Mouse (Mus musculus) kidney, adult 11 months (tissue): Measurements from ENCODE around the gene Nagk.
"Not testable (repeated sequence)": the region's sequence is repeated elsewhere in the genome, so short reads cannot be mapped to it uniquely, and the experiment has no call there.

Experiments used
- DNase-seq: peaks from one replicate; pipeline ENCODE4 v3.0.0; 2022

The Nagk gene

DNA sequence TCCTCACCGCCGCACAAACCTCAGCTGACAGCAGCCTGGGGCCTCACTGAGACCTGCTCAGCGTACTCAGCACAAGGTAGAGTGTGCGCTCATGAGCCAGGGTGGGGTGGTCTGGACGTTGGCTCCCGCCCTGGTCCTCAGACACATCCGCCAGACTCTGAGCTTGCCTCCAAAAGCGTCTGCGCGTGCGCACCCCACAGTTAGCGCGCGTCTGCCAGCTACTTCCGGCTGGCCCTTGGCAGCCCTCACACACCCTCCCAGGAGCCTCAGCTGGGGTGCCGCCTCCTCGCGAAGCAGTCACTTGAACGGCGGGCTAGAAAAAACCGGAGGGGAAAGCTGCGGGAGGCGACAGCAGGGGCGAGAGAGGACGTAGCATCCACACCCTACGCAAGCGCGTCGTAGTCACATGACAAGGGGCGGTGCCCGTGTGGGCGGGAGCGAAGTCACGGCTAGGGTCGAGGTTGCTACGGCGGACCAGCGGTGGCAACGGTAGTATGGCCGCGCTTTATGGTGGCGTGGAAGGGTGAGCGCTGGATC, at the start of gene Nagk:
Gene Nagk (plus strand): TSS at position 223 of the 537 bp plus-strand sequence.
- peak; percentile 96 for DNase-seq

DNA sequence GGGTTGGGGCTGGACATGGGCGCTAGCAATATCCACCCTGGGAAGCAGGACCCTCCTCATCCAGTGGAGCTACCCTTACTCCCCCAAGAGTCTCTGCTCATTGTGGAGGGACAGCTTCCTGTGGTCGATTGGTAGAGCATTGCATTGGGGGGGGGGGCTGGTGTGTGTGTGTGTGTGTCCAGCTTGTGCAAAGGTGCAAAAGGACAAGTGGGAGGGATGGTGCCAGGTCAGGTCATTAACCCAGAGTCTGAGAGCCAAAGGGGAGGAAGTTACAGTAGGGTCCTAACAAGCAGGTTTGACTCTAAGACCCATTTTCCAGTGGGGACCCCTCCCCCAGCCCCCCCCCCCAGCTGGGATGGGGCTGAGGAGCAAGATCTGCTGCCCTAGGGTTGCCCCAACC, 49.3 kb upstream of the Nagk start:
- DNase-seq, result no peak

DNA sequence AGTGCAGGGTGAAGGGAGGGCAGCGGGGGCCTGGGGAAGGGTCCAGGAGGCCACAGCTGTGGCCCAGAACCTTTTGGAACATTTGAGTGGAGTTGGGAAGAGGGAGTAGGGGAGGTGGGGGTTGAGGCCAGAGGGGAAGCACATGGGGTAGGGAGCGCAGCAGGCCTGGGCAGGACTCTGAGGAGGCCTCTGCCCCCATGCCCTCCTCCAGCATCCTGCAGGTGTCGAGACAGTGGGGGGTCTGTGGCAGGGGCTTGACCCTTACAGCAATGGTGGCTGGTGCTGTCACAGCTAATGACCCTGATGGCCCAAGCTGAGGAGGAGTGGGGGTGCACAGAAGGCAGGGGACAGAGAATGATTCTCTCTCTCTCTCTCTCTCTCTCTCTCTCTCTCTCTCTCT, 45.5 kb upstream of the Nagk start:
- DNase-seq, result no peak

DNA sequence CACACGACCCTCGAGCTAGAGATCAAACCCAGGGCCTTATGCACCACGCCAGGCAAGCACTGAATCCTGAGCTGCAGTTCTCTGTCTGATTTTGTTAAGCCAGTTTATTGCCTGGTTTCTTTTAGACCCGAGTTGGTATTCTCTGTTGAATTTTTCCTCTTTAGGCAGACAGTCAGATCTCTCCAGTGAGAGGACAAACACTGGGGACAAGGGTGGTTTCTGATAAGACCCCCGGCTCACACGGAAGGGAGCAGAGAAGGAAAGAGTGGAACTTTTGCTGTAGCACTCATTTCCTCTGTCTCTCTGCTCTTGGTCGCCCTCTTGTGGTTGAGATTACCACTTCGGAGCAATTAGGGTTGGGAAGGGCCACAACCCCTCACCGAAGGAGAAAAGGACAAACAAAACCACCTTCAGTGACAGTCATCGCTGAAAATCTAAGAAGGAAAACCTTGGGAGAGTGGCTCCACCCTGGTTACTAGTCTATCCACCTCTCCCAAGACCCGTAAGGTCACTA, 44.6 kb upstream of the Nagk start:
- DNase-seq, result no peak

DNA sequence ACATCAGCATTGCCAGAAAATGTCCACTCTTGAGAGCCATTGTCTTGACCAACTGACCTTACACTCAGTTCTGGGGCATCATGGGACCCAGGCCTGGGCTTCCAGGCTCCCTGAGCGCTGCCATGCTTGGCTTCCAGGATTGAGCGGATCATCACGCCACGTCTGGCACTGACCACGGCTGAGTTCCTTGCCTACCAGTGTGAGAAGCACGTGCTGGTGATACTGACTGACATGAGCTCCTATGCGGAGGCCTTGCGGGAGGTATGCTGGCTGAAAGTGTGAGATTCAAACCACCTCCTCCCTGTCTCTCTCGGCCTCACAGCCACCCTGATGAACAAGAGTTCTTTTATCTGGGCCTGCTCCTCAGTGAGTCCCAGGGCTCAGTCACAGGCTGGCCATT, 38.7 kb upstream of the Nagk start:
- no peak for DNase-seq

DNA sequence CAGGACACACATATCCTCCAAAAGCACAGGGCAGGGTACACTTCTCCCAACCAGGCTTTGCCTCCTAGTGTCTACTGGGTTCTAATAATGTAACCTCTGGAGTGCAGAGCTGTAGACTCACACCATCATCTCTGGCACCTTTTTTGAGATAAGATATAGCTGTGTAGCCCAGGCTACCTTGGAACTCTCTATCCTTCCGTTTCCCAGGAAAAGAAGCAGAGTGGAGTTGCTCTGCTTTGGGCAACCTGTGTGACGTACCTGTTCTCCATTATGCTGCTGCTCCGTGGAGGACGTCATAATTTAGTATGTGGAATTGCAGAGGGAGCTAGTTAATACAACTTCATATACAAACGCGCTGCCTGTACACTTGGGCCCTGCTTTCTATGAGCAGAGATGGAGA, 32.4 kb upstream of the Nagk start, which contains the start of gene Ankrd53:
Gene Ankrd53 (plus strand): TSS at position 301 of the 400 bp plus-strand sequence.
- DNase-seq, result no peak

DNA sequence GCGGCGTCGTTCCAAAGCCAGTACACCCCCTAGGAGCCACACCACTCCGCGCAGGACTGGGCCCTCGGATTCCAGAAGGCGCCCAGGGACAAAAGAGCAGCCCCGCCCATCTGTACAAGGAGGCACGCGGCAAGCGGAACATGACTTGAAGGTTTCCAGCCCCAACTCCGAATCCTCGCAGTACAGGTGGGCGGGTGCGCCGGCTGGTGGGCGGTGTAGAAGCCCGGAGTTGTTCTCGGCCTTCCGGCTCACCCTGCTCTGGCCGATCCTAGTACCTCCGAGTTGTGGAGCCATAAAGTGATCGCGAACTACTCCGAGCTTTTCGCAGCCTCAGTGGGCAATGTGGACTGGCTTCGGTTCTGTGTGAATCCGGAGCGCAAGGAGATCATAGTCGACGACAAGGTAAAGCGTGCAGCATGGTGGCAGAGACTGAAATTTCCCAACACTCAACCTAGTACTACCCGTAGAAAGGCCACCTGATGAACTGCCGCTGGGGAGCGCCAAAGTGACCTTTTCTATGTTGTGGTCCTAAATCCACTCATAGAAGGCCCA, 31.8 kb upstream of the Nagk start:
- DNase-seq, result peak; percentile 42

DNA sequence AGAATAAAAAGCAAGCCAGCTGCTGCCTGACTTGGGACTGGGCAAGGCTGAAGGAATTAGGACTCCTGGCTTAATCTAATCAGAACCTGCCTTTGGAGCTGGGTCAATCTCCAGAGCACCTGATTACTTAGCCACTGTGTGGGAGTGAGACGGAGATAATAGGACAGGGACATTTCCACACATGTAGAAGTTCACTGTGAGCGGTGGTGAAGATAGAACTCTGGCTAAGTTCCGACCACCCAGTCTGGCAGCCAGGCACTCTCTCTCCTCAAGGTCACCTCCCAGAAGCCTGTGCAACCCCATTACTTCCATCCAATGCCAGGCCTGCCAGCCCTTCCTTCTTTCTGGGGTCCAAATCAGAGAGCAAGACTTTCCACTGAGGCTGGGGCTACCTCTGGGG, 27.8 kb upstream of the Nagk start:
- no peak for DNase-seq

DNA sequence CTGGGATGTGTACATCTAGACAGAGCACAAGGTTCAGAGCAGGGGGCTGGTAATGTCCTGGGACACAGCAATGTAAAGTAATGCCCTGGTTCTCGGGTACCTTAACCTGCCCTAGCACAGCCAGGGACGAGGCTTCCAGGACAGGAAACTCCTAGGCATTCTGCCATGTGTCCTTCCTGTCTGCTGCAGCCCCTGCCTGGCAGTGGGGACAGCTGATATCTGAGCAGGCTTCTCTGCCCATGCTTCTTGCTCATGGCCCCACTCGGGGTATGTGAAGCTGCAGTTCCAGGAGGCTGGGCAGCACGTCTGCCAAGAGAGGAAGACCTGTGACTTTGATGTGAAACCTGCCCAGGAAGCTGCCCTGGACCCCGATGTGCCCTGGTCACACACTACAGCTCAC, 26.3 kb upstream of the Nagk start:
- no peak for DNase-seq

DNA sequence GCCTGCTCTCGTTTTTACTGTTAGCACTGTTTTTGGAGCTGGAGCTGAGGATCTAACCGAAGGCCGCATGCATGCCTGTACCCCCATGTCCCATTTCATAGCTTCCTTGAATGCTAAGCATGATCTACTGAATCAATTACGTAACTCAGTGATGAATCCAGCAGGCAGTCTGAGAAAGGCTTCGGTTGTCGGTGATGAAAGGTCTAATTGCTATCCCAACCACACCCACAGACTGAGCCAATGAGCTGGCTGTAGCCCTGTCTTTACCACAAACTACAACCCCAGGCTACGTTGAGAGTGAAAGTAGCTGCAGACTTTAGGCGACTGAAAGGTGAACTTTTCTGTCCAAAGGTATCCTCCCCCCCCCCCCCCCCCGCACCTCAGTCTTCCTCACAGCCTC, 20.7 kb upstream of the Nagk start:
- DNase-seq, result no peak

DNA sequence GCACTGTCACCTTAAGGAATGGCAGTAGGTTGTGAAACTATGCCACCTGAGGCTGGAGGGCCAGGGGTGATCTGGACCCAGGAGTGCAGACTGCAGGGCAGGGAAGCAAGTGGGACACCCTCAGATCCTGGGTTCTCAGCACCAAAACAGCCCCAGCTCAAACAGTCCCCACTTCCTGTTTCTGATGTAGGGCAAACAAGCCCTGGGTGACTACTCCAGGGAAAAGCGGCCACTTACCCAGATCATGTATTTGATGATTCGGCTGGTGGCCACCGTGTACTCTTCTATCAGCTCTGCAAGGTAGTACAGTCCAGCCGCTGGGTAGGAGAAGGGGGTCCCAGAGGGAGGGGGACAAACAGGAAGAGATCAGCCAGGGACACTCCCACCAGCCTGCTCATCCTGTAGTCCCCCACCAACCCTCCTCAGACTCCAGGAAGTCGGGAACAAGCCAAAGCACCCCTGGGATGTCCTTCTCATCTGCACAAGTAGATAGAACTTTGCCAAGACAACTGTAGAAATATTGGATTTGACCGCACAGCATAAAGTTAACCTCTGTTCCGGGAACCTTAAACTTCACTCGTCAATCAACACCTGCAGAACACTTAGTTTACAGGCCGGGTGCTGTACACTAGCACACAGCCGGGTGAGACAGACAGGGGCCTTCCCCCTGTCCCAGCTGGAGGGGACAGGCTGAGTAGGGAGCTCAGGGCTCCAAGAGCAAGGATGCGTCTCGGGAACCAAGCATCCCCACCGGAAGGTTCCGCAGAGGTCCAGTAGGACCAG, 19.8 kb upstream of the Nagk start:
- no peak for DNase-seq

DNA sequence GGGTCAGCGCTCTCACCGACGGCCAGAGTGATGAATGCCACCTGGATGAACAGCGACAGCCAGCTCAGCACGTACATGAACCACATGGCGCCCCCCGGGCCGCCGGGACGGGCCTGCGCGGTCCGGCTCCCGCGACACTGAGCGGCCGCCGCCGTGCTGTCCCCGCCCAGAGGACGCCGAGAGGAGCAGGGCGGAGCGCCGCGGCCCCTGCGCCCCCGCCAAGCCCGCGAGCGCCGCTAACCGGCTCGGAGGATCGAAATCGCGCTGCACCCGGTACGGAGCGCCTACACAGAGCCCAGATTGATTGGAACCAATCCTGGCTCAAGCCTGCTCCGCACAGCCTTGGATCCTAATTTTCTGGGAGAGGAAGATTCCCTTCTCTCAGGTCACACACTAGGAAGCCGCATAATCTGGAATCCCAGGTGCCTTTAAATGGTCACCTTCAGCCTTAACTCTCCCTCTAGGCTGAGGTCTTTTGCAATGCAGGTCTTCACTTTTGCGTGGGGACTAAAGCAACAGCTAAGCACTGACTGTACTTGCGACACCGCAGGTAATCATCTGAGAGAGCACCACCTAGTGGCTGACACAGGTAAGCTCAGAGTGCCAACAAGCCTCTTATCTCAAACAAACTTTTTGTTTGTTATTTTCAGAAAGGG, 19.0 kb upstream of the Nagk start, which contains the start of gene Tex261:
Gene Tex261 (minus strand): TSS at position 176 of the 656 bp plus-strand sequence.
- peak; percentile 89 for DNase-seq

DNA sequence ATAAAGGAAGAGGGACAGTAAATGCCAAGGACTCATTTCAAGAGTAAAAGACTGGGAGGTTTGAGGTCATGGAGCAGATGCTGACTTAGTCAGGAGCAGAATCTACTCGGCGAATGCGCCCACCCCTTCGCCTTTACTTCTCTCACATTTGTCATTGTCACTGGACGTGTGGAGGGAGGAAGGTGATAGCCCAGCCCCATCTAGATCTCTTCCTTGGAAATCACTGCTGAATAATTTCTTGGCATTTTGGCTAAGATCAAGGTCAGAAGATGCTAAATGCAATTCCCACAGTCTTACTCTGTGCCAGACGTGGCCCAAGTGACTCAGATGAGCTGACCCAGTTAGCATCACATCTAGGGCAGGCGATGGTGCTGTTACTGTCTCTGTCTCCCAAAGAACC, 16.5 kb upstream of the Nagk start:
- no peak for DNase-seq

DNA sequence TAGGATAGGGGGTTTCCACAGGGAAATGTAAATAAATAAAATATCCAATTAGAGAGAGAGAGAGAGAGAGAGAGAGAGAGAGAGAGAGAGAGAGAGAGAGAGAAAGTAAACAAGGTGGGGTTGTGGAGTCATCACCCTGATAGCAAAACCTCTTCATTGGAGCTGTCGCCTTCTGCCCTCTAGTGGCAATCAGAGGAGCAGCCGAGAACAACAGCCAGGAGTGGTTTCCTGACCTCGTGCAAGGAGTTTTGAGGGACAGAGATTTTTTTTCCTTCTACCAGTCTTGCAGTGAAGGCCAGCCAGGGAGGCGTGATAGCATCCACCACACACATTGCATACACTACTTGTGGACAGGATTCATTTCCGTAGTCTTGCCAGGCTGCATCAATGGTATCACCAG, 15.8 kb upstream of the Nagk start:
- DNase-seq, result peak; percentile 54

DNA sequence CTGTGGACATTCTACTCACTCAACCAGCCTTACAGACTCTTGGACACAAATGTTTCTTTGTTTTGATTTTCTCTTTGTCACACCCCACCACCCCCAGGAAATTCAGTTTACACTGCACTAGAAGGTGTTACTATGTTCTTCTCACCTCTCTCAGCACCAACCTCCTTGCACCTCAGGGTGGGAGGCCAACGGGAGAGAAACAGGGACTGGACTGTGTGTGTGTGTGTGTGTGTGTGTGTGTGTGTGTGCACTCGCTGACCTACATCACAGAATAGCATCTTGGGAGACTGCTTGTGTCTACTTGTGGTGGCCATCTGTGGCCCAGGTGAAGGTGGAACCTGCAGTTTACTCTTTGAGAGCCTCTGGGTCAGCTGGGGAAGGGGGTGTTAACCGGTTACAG, 8.4 kb upstream of the Nagk start:
- no peak for DNase-seq

DNA sequence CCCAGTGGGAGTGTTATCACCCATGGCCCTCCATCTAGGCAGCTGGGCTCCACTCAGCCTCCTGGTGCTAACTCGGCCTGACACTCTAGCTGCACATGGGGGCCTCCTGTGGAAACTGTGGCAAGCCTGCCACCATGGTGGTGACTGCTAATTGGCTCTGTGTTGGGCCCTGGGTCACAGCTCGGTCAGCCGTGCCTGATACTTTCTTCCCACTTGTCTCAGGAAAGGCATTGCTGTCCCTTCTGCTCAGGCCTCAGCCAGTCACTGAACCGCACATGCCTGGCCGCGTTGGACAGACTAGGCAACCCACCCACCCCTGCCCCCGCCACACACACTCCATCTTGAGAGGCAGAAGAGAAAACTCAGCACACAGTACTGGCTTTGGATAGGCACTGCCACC, 6.2 kb upstream of the Nagk start:
- no peak for DNase-seq

DNA sequence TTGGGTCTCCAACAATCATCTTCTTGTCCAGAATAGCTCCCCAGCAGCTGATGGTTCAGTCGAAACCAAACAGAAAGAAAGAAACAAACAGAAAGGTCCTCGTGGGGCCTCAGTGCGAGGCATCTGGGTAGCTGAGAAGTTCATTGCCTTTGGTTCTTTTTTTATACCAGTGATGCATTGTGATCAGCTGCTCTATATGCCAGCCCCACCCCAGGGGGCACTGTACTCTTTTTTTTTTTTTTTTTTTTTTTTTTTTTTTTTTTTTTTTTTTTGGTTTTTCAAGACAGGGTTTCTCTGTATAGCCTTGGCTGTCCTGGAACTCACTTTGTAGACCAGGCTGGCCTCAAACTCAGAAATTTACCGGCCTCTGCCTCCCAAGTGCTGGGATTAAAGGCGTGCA, 4.2 kb upstream of the Nagk start:
- not testable (repeated sequence) for DNase-seq

DNA sequence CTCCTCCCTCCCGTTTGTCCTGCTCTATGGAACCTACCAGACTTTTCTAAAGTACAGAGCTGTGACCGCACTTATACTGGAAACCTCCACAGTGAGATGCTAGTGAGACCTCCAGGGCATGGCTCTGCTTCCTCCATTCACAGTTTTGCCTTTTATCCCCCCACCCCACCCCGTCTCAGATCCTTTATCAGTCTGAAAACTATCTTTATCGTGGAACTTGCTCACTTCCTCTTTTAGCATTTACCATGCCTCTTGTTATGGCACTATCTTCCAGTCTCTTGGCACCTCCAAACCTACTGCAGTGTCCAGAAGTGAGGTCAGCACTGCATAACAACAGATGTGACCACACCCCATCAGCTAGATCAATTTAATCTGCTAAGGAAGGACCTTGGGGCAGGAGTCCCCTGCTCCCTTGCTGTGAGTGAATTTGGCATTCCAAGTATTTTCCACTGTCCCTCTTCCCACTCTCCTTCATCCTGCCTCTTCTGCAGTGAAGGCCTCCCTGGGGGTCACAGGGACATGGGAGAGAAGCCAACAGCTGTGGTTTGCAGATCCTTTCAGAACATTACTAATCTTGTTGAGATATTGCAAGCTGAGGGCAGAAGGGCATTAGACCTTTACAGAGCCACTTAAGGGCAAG, 3.4 kb upstream of the Nagk start:
- no peak for DNase-seq

DNA sequence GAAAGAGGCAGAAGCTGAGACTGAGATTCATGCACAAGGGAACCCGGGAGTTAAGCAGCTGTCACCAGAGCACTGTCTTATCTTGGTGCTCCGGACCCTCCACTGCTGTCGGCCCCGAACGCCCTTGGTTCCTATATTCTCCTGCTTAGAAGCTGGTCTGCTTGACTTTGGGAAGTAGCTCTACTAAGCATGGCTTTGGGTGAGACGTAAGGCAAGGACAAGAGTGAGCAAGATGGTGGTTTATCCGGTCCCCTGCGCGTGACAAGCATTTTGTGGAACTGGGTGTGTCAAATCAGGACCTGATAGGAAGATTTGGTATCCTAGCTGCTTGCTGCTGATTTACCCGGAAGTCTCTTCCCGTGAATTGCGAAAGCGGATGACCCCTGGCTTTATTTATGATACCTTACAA, 714 bp downstream of the Nagk start:
- DNase-seq, result peak; percentile 42

DNA sequence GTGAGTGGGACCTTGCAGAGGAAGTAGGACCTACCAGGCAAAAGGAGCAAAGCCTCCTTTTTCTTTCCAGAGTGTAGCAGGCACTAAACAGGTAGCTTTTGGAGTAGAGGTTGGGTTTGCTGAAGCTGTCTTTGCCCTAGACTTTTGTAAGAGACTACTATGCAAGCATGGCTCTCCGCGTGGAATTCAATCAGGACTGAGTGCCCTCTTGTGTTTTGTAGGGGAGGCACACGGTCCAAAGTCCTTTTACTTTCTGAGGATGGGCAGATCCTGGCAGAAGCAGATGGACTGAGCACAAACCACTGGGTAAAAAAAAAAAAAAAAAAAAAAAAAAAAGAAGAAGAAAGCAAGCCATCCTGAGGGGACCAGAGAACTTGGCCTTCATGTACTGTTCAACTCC, 1.9 kb downstream of the Nagk start:
- peak; percentile 53 for DNase-seq

DNA sequence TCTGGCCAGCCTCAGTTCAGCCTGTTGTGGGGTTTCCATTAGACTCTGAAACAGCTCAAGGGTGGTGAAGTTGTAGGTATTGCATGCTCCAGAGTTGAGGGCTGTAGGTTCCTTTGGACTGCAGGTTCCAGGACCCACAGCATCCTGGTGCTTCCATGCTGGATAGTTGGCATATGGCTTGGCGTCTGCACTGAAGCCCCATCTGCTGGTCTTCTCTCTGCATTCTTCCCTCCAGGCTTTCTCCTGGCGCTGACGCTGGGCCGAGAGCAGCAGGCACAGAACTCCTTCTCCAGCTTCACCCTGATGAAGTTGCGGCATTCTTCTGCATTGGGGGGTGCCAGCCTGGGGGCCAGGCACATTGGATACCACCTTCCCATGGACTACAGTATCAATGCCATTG, 7.3 kb downstream of the Nagk start:
- no peak for DNase-seq

DNA sequence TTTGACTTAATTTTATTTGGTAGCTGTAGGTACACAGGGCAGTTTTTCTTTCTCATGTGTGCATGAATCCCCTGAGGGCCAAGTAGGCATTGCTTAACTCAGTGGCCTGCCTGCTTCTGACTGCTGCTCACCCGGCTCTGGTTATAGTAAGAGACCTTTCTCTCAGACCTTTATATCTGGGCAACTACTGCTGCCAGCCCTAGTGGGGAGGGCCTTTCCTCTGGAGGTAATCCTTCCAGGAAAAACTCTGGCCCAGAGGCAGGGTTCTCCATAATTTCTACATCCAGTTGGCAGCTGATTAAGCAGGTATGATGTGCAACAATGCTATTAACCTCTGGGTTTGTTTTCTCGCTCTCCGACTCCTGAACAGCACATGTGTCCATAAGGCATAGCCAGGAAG, 8.1 kb downstream of the Nagk start:
- no peak for DNase-seq

DNA sequence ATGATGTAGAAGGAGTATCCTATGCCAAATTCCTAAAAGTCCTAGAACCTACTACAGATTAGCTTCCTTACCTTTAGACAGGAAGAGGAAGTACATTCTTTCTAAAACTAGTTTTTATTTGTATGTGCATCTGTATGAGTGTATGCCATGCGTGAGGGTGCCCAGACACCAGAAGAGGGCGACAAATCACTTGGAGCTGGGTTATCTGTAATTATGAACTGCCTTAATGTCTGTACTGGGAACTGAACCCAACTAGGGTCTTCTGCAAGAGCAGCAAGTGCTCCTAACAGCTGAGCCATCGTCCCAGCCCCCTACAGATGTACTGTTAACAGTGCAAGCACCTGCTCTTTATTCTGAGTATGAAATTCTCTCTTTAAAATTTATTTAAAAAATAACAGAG, 21.0 kb downstream of the Nagk start:
- DNase-seq, result no peak
